10 mouse cellular contexts compared by ENCODE assay signal in genomic region chr7:97447050-97447531, GRCm38 (mm10). TPM values are rescaled to one million over a fixed set of nuclear protein-coding genes. Genes with fewer than 3 reads are reported as not detected.
DNase-seq lines count a peak whose midpoint lies in the region; ATAC-seq and TF ChIP-seq lines count a peak whose summit lies in the region.
"Had no signal": no experiment of that assay in that cellular context is flagged by ENCODE, and none has a peak within 500 bp of the region (broad histone marks: within the 10 kb centered on the region; RNA-seq: fewer than 3 reads in every experiment).

No protein-coding gene starts in this region.

- peaks cover 9% of the 10 kb centered on the region for H3K9me3 ChIP-seq in heart, embryonic 13.5 days
- peaks cover 2% of the 10 kb centered on the region for H3K9me3 ChIP-seq in CH12.LX (replicated peaks; ENCODE audit: low read length)
- no peaks in the 10 kb centered on the region for H3K9me3 ChIP-seq in forebrain, embryonic 14.5 days (replicated peaks; ENCODE audit: control insufficient read depth, low read length)

- in situ Hi-C loops in CH12.LX (cut with MboI; ENCODE audit: low pct_ligation_motif_present, low pct_unique_long_range_greater_than_20kb, low sequenced_read_pairs) = loop anchor here (25.0 kb wide), 2 partner anchors 240 to 515 kb away; partner anchors contain the start of gene Clns1a

- DNase-seq in heart, adult 9 months (ENCODE audit: low spot score in 2 of 2) = no peak
- no peak for DNase-seq in CH12.LX (ENCODE audit: extremely low read depth)
- DNase-seq in forebrain, embryonic 14.5 days (ENCODE audit: low spot score) = peak; percentile 80
- DNase-seq in layer of hippocampus, adult 2 months (ENCODE audit: low spot score in 2 of 2) = peak; percentile 31 to 46
- peak; percentile 7 for DNase-seq in right cerebral cortex, postnatal 25 days
- DNase-seq in natural killer cell, adult 2 months (ENCODE audit: low spot score in 2 of 2) = no peak
- no peak for DNase-seq in T-cell, adult 2 months (ENCODE audit: low spot score)

- dilution Hi-C loops in CH12.LX (cut with MboI; ENCODE audit: extremely low pct_ligation_motif_present, extremely low pct_unique_long_range_greater_than_20kb, low sequenced_read_pairs) = no loop called here

- H3K4me1 ChIP-seq in heart, embryonic 13.5 days = peaks cover 12% of the 10 kb centered on the region
- H3K4me1 ChIP-seq in CH12.LX (ENCODE audit: control insufficient read depth in 1 of 2, insufficient read depth in 2 of 2) = peaks cover 0 to 6% of the 10 kb centered on the region in 2 experiments; a peak in 2 of 4 replicates
- peaks cover 17% of the 10 kb centered on the region for H3K4me1 ChIP-seq in forebrain, embryonic 14.5 days (ENCODE audit: control insufficient read depth, insufficient read depth, low read length)

- no peak overlapping the region for H3K4me2 ChIP-seq in heart, embryonic 13.5 days
- no peak overlapping the region for H3K4me2 ChIP-seq in CH12.LX (ENCODE audit: insufficient read depth, low read depth, poor library complexity, severe bottlenecking)
- H3K4me2 ChIP-seq in forebrain, embryonic 14.5 days (ENCODE audit: low read length) = no peak overlapping the region; the same call in 1 of the 2 replicates

- H3K79me2 ChIP-seq in CH12.LX (replicated peaks; ENCODE audit: control insufficient read depth, extremely low read depth, insufficient read depth, poor library complexity, severe bottlenecking) = no peaks in the 10 kb centered on the region

- no peak for TF ChIP-seq EP300 in CH12.LX (IDR thresholded peaks at IDR 0.05; ENCODE audit: low read length)

- no peaks in the 10 kb centered on the region for H3K27me3 ChIP-seq in heart, embryonic 13.5 days (replicated peaks)
- no peaks in the 10 kb centered on the region for H3K27me3 ChIP-seq in CH12.LX (replicated peaks)
- H3K27me3 ChIP-seq in forebrain, embryonic 14.5 days (replicated peaks; ENCODE audit: control insufficient read depth, insufficient read depth, low read length) = no peaks in the 10 kb centered on the region

- H3K27ac ChIP-seq in heart, embryonic 13.5 days (replicated peaks) = peak overlapping the region; percentile 77
- no peak overlapping the region for H3K27ac ChIP-seq in CH12.LX (ENCODE audit: insufficient read depth, low read depth)
- H3K27ac ChIP-seq in forebrain, embryonic 14.5 days (ENCODE audit: low read depth, low read length) = peak overlapping the region; percentile 98
- peak overlapping the region; percentile 95 for H3K27ac ChIP-seq in layer of hippocampus, adult 2 months

- H3K36me3 ChIP-seq in heart, embryonic 13.5 days = no peaks in the 10 kb centered on the region
- H3K36me3 ChIP-seq in CH12.LX (replicated peaks in 1 of 2; ENCODE audit: control insufficient read depth in 1 of 2, insufficient read depth in 1 of 2, low read length in 1 of 2) = no peaks in the 10 kb centered on the region
- no peaks in the 10 kb centered on the region for H3K36me3 ChIP-seq in forebrain, embryonic 14.5 days (ENCODE audit: control insufficient read depth, insufficient read depth, low read length)

- H3K9ac ChIP-seq in heart, embryonic 13.5 days = no peak overlapping the region
- no peak overlapping the region for H3K9ac ChIP-seq in CH12.LX (ENCODE audit: insufficient read depth, low read depth)
- peak overlapping the region; percentile 43; the same call in 1 of the 2 replicates for H3K9ac ChIP-seq in forebrain, embryonic 14.5 days (ENCODE audit: low read length)

- no peak for TF ChIP-seq POLR2A in CH12.LX (IDR thresholded peaks at IDR 0.05; ENCODE audit: low read depth, low read length)

- TF ChIP-seq CTCF in CH12.LX (conservative IDR thresholded peaks at IDR 0.05 in 1 of 2, IDR thresholded peaks at IDR 0.05 in 1 of 2; ENCODE audit: low read depth in 2 of 2, low read length in 2 of 2) = 0 out of 4 replicates have a peak, but pooled peaks of 1 of the 2 experiments have one; percentile 3
- peak; percentile 61 for TF ChIP-seq CTCF in layer of hippocampus, adult 2 months (conservative IDR thresholded peaks at IDR 0.05)

- WGBS in heart, embryonic 13.5 days = 57% methylated on average over 6 of the region's 6 CpGs
- WGBS in forebrain, embryonic 14.5 days = 23% methylated on average over 6 of the region's 6 CpGs

- no peak for ATAC-seq in heart, embryonic 13.5 days (ENCODE audit: extremely low read depth, insufficient number of reproducible peaks, low FRiP score, low TSS enrichment)
- peak; percentile 57 for ATAC-seq in forebrain, embryonic 14.5 days

- H3K4me3 ChIP-seq in heart, embryonic 13.5 days = no peak overlapping the region
- no peak overlapping the region for H3K4me3 ChIP-seq in CH12.LX (replicated peaks in 1 of 3; ENCODE audit: low read depth in 2 of 3, low read length in 2 of 3, poor library complexity in 1 of 3)
- no peak overlapping the region for H3K4me3 ChIP-seq in forebrain, embryonic 14.5 days (ENCODE audit: low read depth, low read length)
- H3K4me3 ChIP-seq in layer of hippocampus, adult 2 months = no peak overlapping the region

- peak; percentile 8 for TF ChIP-seq RAD21 in CH12.LX (IDR thresholded peaks at IDR 0.05; ENCODE audit: low read depth, low read length)

TF ChIP-seq in CH12.LX, 34 proteins besides CTCF, POLR2A, EP300 and RAD21:
- TF ChIP-seq MAZ (IDR thresholded peaks at IDR 0.05; ENCODE audit: low read depth, low read length) (no peak), BHLHE40 (IDR thresholded peaks at IDR 0.05; ENCODE audit: low read depth, low read length) (no peak), ZNF384 (IDR thresholded peaks at IDR 0.05; ENCODE audit: low read depth, low read length) (no peak), JUN (IDR thresholded peaks at IDR 0.05; ENCODE audit: insufficient read depth, low read depth, low read length) (no peak), HCFC1 (IDR thresholded peaks at IDR 0.05; ENCODE audit: low read depth, low read length) (no peak), MXI1 (IDR thresholded peaks at IDR 0.05; ENCODE audit: low read depth, low read length) (no peak), RCOR1 (conservative IDR thresholded peaks at IDR 0.05; ENCODE audit: low read depth, low read length) (no peak), MEF2A (IDR thresholded peaks at IDR 0.05; ENCODE audit: borderline replicate concordance, low read depth, low read length) (no peak), UBTF (IDR thresholded peaks at IDR 0.05; ENCODE audit: low read depth, low read length) (no peak), POLR2AphosphoS2 (IDR thresholded peaks at IDR 0.05; ENCODE audit: low read depth, low read length) (no peak), ZKSCAN1 (IDR thresholded peaks at IDR 0.05; ENCODE audit: borderline replicate concordance, low read depth, low read length) (no peak), NELFE (IDR thresholded peaks at IDR 0.05; ENCODE audit: low read depth, low read length) (no peak), TCF12 (IDR thresholded peaks at IDR 0.05; ENCODE audit: low read depth, low read length) (no peak), KAT2A (IDR thresholded peaks at IDR 0.05; ENCODE audit: insufficient replicate concordance, low read length) (no peak), USF2 (conservative IDR thresholded peaks at IDR 0.05; ENCODE audit: low read depth, low read length) (no peak), SMC3 (IDR thresholded peaks at IDR 0.05; ENCODE audit: low read depth, low read length) (no peak), MYC (IDR thresholded peaks at IDR 0.05; ENCODE audit: low read depth, low read length) (no peak), ZC3H11A (IDR thresholded peaks at IDR 0.05; ENCODE audit: low read depth, low read length) (no peak), E2F4 (IDR thresholded peaks at IDR 0.05; ENCODE audit: insufficient replicate concordance, low read depth, low read length) (no peak), JUND (conservative IDR thresholded peaks at IDR 0.05; ENCODE audit: low read depth, low read length) (no peak)
TF ChIP-seq in CH12.LX: peak in this region for 0.

RNA-seq across cellular contexts. Expression of gene Kctd14, which starts 4.0 kb away (rescaled TPM):
- 1.4 TPM in 2 replicates for polyA plus RNA-seq in heart, embryonic 13.5 days (2015; fragmentation: Nextera tagmentation; extraction: Ambion mirVana)
- total RNA-seq in CH12.LX (2012; rRNA removed) = 0.38 and 0.71 TPM in 2 replicates
- not detected in 2 replicates for total RNA-seq in CH12.LX (2014; rRNA removed)
- 0.17 and 0.22 TPM in 2 replicates for polyA plus RNA-seq in CH12.LX (2012; ENCODE audit: insufficient read length, low read depth)
- 1.4 and 1.8 TPM in 2 replicates for polyA plus RNA-seq in forebrain, embryonic 14.5 days (2014; fragmentation: Nextera tagmentation; extraction: Ambion mirVana)
- 1 to 10 TPM; 4.7 to 5.3 TPM for total RNA-seq in layer of hippocampus, adult 2 months (2021)

RNA-seq across cellular contexts. Expression of gene Thrsp, which starts 29.6 kb away (rescaled TPM):
- polyA plus RNA-seq in heart, embryonic 13.5 days (2015; fragmentation: Nextera tagmentation; extraction: Ambion mirVana) = 0.42 and 1.0 TPM in 2 replicates
- not detected in 2 replicates for total RNA-seq in CH12.LX (2012; rRNA removed)
- not detected in 2 replicates for total RNA-seq in CH12.LX (2014; rRNA removed)
- not detected in 2 replicates for polyA plus RNA-seq in CH12.LX (2012; ENCODE audit: insufficient read length, low read depth)
- polyA plus RNA-seq in forebrain, embryonic 14.5 days (2014; fragmentation: Nextera tagmentation; extraction: Ambion mirVana) = 3.2 and 3.7 TPM in 2 replicates
- 10 to 100 TPM; 40.0 to 40.6 TPM for total RNA-seq in layer of hippocampus, adult 2 months (2021)
- total RNA-seq: hematopoietic stem cell, adult 5-6 weeks; neutrophil, adult 5-6 weeks had no signal

RNA-seq across cellular contexts. Expression of gene Ints4, which starts 33.7 kb away (rescaled TPM):
- polyA plus RNA-seq in heart, embryonic 13.5 days (2015; fragmentation: Nextera tagmentation; extraction: Ambion mirVana) = 30.1 and 32.4 TPM in 2 replicates
- 46.6 and 51.8 TPM in 2 replicates for total RNA-seq in CH12.LX (2012; rRNA removed)
- 58.0 and 77.2 TPM in 2 replicates for total RNA-seq in CH12.LX (2014; rRNA removed)
- polyA plus RNA-seq in CH12.LX (2012; ENCODE audit: insufficient read length, low read depth) = 67.7 and 67.9 TPM in 2 replicates
- polyA plus RNA-seq in forebrain, embryonic 14.5 days (2014; fragmentation: Nextera tagmentation; extraction: Ambion mirVana) = 54.6 and 65.2 TPM in 2 replicates
- 10 to 100 TPM; 28.1 to 31.9 TPM for total RNA-seq in layer of hippocampus, adult 2 months (2021)

RNA-seq across cellular contexts. Expression of gene Ndufc2, which starts 47.3 kb away (rescaled TPM):
- 469 and 539 TPM in 2 replicates for polyA plus RNA-seq in heart, embryonic 13.5 days (2015; fragmentation: Nextera tagmentation; extraction: Ambion mirVana)
- 202 and 217 TPM in 2 replicates for total RNA-seq in CH12.LX (2012; rRNA removed)
- 349 and 352 TPM in 2 replicates for total RNA-seq in CH12.LX (2014; rRNA removed)
- polyA plus RNA-seq in CH12.LX (2012; ENCODE audit: insufficient read length, low read depth) = 277 and 352 TPM in 2 replicates
- 473 and 569 TPM in 2 replicates for polyA plus RNA-seq in forebrain, embryonic 14.5 days (2014; fragmentation: Nextera tagmentation; extraction: Ambion mirVana)
- total RNA-seq in layer of hippocampus, adult 2 months (2021) = 100 to 1,000 TPM; 206 to 221 TPM

Comparison
In these comparisons a context has a peak if more than half of its experiments do, and no peak if none do; other contexts are left out.
1. DNase-seq: peak in forebrain, embryonic 14.5 days (single experiment), layer of hippocampus, adult 2 months (2 of 2) and right cerebral cortex, postnatal 25 days (single experiment); none in heart, adult 9 months (0 of 2), CH12.LX (single experiment), natural killer cell, adult 2 months (0 of 2) and T-cell, adult 2 months (single experiment).